ENCODE assay signal across 14 mouse cellular contexts in genomic region chr2:123409075-123409474, GRCm38 (mm10).
"Had no signal": no experiment of that assay in that cellular context is flagged by ENCODE, and none has a peak within 500 bp of the region (broad histone marks: within the 10 kb centered on the region; RNA-seq: fewer than 3 reads in every experiment).

No protein-coding gene starts in this region.

- H3K27me3 ChIP-seq: liver, embryonic 15.5 days; neural tube, embryonic 12.5 days; stomach, embryonic 15.5 days had no signal

- H3K9me3 ChIP-seq: limb, embryonic 10.5 days; liver, embryonic 15.5 days; midbrain, embryonic 10.5 days; neural tube, embryonic 12.5 days; stomach, embryonic 15.5 days had no signal

- H3K9ac ChIP-seq: liver, embryonic 15.5 days; neural tube, embryonic 12.5 days; stomach, embryonic 15.5 days had no signal

- H3K36me3 ChIP-seq: limb, embryonic 10.5 days; liver, embryonic 15.5 days; midbrain, embryonic 10.5 days; neural tube, embryonic 12.5 days; stomach, embryonic 15.5 days had no signal

- H3K27ac ChIP-seq: left cerebral cortex, adult 2 months; limb, embryonic 10.5 days; liver, embryonic 15.5 days; midbrain, embryonic 10.5 days; neural tube, embryonic 12.5 days; stomach, embryonic 15.5 days had no signal

- DNase-seq: kidney, postnatal 10 days; lung, adult 2 months; lung, postnatal 10 days; lung, postnatal 4 days; midbrain, embryonic 14.5 days; right cerebral cortex, postnatal 4 days; thymus, postnatal 36 days had no signal

- H3K4me3 ChIP-seq: left cerebral cortex, adult 2 months; limb, embryonic 10.5 days; liver, embryonic 15.5 days; midbrain, embryonic 10.5 days; neural tube, embryonic 12.5 days; stomach, embryonic 15.5 days had no signal

- H3K4me1 ChIP-seq: limb, embryonic 10.5 days; liver, embryonic 15.5 days; midbrain, embryonic 10.5 days; neural tube, embryonic 12.5 days; stomach, embryonic 15.5 days had no signal

- H3K4me2 ChIP-seq: liver, embryonic 11.5 days; liver, embryonic 15.5 days; neural tube, embryonic 12.5 days; stomach, embryonic 15.5 days had no signal
